Mouse (Mus musculus): ENCODE measurements around the gene Nes.

Gene Nes

DNA sequence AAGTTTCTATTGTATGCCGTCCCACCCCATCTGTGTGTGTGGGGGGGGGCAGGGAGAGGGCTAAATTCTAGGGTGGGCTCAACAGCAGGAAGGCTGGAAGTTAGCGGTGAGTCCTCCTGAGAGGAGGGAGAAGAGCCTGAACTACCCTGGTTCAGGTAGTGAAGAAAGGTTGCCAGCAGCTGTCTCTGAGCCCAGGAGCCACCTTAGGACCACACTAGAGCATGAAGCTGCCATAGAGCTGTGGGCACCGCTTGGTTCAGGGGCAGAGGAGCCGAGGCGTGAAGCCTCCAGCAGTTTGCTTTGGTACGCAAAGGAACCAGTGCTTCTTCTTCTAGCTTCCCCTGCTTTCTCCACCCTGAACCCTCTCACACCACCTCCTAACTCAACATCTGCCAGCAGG, 12.7 kb downstream of the Nes start:
- no peak for DNase-seq

DNA sequence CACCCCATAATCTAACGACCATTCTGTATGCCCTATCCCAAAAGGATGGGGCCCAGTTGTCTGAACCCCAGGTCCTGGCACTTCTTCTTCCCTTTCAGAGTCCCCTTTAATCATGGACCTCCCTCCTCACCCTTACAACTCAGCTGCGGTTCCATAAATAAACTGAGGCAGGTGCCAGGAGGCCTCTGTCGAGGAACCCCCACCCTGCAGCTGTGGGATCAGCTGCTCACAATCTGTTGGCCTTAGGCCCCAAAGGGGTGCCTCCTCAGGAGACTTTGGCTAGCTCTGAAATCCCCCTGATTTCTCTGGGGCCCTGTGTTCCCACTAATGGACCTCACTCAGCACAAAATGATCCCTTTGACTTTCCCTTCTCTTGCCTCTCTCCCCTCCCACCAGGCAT, 13.2 kb downstream of the Nes start:
- DNase-seq = no peak

DNA sequence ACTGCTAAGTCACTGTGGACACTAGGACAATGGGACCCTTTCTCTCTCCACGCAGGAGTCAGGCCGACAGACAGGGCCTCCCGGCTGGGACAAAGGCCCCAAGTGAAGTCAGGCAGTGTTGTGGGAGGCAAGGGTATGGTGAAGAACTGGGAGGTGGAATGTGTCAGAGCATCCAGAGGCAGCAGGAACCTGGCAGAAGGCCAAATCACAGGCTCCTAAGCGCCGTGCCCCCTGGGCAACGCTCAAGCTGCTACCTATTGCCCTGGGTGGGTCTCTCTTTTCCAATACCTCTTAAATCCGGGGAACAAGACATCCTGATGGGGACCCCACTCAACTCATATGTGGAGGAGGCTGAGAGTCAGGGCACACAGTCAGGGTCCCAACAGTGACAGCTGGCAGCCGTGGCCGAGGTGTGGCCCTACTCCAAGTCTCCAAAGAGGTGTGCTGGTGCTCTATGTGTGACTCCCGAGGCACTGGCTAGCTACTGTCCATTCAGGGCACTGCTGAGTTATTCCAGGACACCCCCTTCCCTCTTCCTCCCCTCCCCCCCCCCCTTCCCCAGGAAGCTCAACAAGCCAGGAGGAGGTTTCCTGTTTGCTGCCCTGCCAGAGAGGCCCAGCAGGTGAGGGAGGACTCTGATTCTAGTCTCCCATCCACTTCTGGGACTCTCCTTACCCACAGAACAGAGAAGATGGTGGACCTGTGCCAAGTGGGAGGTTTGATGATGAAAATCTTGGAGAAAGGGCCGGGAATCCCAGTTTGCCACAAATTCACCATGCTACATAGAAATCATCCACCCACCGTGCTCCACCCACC, 14.8 kb downstream of the Nes start:
- no peak for DNase-seq

DNA sequence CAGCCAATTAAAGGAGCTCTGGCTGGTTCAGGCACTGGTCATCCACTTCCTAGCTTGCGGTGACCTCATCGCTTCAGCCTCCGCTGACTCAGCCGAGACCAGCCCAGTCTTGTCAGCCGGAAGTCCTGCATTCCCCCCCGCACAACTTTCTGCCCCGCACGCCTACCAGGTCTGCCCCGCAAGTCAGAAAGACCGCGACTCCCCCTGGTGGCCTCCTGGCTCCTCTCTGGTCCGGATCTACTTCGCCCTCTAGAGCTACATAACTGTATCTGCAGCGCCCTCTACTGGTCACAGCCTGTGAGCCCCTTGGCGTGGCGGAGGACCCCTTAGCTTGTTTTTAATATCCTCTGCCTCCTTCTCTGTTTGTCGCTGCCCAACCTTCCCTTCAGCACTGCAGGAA, 16.0 kb downstream of the Nes start:
- peak; percentile 88 for DNase-seq

DNA sequence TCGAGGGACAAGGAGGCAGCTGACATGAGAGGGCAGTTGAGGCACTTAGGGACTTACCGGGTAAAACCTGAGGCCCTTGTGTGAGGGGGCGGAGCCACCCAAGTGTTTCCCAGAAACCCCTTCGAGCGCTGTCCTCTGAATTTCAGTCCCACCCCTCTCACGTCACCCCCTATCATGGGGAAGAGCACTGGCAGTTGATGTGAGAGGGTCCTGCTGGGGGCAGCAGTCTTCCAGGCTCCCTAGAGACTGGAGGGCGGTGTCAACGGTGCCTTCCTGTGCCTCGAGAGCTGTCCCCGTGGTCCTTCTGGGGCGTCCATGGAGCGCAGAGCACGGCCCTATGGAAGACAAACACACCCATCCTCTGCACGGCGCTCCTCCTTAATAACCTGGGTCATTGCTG, 16.8 kb downstream of the Nes start:
- DNase-seq = no peak

DNA sequence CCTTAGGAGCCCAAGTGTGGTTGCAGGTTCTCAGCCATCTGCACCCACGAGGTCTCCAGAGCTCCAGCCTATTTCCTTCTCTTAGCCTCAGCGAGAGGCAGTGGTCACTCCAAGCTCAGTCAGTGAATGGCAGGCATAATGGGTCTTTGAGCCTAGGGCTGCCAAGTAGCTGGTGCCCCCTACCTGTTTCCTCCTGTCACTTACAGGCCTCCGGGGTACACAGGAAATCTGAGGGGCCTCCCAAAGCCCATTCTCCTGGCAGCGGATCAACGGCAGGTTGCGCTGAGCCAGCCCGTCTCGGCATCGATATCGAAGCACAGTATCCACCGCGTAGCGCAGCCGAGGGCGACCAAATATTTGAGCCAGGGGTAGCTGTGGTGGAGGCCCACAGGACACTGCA, 17.2 kb downstream of the Nes start:
- DNase-seq = no peak

DNA sequence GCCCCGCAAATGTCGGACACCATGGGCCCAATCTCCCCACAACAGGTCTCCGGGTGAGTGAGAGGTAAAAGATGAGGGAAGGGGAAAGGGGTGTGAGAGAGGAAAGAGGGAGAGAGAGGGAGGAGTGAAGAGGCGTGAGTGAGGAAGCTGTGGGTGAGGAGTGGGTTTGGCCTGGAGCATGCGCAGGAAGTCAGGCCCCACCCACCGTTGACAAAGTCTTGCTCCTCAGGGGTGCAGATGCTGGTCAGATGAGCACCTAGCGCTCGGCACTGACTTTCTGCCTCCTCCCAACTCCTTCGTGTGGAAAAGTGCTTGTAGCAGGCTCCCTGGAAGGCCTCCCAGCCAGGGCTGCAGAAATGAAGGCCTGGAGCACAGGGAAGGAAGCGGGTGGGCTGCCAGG, 19.1 kb downstream of the Nes start:
- no peak for DNase-seq

DNA sequence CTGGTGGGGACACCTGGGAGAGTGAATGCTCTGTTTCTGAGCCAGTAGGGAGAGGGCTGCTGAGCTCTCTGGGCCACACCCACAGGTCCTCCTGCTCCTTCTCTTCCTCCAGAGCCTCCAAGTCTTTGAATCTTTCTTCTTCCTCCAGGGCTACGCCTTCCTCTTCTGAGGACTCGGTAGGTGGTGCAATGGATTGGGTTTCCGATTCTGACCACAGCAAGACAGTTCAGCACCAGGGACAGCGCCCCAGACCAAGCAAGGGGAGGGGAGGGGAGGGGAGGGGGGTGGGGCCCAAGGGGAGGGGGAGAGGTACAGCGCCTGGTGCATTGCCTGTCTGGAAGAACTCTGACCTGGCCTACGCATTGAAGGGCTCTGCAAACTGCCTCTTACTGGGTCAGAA, 22.6 kb downstream of the Nes start:
- no peak for DNase-seq

DNA sequence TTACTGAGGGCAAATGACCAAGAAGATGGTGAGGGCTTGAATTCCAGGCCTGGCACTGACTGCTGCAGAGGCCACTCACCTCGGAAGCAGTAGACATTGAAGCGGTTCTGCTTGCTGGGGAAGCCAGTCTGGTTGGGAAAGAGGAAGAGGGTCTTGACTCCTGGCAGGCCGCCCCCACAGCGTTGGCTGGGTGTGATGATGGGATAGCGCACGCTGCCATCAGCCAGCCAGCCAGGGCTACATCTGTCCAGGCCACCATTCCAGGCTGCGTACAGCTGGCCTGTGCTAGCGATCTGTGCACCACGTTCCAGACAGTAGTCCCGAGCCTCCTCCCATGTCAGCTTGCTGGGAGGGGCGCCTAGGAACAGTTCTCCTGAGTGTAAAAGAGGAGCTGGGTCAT, 24.5 kb downstream of the Nes start:
- DNase-seq = no peak

DNA sequence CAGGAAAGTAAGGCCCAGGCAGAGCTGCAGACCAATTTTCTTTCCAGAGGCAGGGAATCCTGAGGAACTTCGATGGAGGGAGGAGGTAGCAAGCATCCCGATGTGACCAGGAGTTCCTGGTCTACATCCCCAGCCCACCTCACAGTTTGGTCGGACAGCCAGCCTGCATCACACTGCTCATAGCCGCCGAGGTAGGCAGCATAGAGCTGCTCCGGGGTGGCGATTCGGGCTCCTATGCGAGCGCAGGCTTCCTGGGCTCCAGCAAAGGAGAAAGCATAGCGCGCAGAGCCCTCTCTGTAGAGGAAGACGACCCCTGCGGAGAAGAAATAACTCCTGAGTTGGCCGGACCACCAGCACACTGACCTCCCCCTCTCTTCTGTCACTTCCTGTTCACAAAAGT, 25.5 kb downstream of the Nes start:
- no peak for DNase-seq

DNA sequence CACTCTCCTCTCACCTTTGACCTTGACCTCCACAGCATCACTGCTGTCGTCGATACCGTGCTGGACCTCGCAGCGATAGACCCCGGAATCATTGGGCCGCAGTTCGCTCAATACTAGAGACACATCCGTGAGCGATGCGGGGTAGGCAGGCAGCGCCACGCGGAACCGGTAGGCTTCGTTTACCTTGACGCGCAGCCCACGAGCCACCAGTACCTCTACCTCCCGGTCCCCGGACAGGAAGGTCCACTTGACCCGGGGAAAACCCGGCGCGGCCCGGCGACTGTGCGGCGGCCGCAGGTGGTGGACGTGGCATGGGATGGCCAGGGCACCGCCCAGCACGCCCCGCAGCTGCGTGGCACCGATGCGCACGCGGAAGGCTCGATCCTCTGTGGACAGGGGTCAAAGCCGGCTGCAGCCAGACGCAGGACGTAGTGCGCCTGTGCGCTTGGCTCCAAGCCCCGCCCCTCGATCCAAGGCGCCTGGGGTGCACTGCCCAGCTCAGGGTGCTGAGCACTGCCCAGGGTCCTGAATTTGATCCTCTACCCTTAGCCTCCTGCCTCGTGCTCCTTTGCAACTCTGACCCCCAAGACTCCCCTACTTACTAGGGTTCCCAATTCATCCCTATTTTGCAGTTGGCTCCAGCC, 26.2 kb downstream of the Nes start:
- DNase-seq = no peak

DNA sequence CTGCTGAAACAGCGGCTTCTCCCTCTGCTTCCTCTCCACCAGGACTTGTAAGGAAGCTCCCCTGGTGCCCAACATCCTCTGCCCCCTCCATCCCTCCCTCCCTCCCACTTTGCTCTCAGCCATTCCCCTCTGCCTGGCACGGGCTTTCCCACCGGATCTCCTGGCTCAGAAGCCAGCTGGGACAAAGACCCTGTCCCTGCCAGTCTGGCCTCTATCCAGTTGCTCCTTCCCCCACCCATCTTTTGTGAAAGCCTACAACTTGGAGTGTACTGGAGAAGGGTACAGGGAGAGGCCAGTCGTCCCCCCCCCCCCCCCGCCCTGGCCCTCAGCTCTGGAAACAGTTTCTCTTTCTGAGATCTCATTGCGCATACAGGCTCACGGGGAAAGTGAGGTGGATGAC, 27.9 kb downstream of the Nes start:
- DNase-seq = no peak

DNA sequence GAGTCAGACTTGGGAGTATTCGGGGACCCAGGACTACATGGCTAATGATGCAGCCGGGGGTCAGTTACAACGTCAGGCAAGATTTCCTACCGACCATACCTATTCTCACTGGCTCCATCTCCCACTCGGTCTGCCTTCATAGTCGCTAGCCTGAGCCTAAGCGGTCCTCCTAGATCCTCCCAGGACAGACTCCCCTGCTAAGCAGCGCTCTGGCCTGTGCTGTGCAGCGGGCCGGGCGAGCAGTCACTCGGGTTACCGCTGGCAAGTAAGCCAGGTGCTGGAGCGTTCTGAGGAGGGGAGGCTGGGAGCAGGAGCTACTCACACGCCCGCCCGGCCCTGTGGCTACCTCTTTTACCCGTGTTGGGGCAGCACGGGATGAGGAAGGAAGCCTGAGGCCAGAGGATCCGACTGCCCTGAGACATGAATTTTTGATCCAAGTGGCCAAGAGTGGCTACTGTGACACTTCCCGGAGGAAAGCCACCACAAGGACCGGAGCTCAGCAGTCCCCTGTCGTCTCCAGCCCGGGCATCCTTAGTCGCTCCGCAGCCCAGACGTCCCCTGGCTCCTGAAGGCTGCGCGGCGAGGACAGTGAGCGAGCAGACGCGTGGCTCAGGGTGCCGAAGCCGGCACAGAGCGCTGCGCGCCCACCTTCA, 28.5 kb downstream of the Nes start:
- DNase-seq = no peak

DNA sequence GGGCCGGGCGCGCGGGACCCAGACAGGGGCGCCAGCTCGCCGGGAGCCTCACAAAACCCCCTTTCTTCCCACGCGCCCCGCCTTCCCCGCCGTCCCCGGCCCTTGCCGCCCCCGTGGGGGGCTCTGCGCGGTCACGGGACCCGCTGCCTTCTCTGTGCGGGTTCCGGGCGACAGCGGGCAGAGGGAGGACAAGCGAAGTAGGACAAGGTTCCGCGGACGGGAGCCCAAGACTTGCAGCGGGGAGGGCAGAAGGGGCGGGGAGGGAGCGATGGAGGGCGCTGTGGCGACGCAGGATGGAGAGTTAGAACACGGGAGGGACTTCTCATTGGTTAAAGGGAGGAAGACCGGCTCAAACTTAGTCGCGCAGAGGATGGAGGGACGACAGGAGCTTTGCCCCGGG, 29.3 kb downstream of the Nes start, which contains the start of gene Bcan:
Bcan (minus strand) TSS at position 50 of the 400 bp plus-strand sequence.
- no peak for DNase-seq

DNA sequence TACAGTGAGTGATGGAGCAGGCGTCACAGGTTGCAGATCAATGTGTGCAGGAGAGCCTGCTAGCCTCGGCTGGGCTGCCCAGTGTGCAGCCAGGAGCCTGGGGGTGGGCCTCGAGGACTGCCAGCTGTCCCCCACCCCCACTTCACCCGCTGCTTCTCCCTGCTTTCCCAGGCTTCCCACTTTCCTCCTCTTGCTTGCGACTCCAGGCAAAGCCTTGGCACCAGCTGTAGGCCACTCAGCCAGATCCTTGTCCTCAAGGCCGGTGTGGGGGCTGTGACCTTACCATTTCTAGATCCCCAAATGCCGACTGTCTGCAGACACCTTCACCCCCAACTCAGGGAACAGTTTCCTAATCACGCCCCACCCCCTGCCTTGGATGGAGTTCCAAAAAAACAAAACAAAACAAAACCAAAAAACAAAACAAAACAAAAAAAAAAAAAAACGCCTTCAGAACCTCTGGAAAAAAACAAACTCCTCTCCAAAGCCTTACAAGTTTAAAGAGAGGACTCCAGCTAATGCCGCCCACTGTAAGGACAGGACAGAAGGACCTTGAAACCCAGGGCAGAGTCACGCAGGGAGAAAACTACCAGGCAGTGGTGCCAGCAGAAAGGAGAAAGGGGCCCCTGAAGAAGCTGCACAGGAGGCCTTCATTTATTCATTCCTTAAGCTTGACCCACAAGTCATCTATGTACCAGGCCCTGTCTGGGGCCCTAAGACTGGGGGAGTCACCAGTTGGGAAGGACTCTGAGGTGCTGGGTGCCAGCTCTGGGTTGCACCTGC, 30.1 kb downstream of the Nes start:
- no peak for DNase-seq

DNA sequence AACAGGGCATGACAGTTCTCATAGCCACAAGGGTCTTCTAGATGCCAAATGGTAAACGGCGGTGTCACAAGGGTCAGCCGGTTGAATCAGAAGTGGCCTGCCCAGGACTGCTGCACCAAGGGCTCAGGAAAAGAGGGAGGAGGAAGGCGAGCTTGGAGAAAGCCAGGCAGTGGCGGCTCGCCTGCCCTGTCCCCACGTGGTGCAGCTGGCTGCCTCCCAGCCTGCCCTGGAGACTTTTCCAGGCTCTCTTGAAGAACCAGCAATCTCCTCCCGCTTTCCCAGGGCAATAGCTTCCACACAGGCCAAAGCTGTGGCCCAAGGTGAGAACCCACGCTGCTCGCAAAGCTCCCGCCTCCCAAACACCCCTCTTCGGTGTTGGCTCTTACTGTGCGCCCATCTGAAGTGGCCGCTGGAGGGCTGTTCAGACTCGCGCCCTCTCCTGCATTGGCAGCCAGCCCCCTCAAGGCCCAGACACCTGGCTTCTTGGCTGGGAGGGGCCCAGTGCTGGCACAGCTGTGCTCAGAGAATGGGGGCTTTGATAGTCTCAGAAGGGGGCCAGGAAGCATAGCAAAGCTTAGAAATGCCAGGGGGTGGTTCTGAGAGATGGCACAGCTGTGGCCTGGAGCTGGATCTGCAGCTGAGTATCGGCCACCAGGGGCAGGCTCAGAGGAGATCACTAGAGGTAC, 31.6 kb downstream of the Nes start:
- no peak for DNase-seq

DNA sequence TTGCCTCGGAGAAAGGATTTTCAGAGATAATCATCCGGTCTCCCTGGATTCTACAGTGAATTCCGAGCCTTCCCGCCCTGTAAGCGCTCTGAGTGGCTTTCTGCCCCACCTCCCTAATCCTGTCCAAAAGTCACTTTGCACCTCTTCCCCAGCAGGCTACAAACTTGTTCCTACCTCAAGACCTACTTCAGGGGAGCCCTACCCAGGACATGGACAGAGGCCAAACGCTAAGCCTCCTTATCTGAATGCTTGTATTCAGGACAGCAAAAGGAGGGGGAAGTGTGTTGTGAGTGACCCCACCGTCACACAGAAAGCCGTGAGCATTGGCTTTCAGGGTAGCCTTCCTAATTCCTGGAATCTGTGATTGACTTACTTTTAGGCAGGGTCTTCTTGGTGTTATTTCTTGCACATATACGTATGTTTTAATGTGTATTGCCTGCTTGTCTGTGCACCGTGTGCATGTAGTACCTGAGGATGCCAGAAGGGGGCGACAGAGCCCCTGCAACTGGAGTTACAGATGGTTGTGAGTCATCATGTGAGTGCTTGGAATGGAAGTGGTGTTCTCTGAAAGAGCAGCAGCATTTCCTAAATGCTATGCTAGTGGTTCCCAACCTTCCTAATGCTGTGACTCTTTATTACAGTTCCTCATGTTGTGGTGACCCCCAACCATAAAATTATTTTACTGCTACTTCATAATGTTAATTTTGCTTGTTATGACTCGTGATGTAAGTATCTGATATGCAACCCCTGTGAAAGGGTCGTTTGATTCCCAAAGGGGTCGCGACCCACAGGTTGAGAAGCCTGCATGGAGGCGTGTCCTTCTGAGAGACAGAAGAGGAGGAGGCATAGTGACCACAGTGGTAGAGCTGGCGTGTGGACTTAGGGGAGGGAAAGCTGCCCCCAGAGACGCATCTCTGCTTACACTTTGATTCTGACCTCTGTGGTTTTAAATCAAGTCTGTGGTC, 35.2 kb downstream of the Nes start:
- no peak for DNase-seq

DNA sequence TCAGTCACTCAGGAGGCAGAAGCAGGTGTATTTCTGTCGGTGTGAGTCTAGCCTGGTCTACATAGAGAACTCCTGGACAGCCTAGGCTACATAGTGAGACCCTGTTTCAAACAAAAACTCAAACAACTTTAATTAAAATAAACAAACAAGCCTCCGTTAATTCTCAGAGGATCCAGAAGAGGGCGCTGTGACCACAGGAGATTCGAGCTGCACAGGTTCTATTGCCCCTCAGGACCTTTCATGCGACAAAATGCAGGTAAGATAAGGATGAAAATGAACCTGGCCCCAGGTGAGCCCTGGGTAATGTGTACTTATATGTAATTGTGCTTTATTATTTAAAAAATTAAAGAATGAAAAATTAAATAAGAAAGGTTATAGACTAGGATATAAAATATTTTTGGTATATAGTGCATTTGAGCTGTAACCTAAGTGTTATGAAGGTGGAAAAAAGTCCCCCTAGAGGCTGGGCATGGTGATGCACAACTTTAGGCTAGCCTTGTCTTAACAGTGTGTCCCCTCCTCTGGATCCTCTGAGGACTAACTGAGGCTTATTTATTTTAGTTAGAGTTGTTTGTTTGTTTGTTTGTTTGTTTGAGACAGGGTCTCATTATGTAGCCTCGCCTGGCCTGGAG, 39.9 kb downstream of the Nes start:
- DNase-seq = peak; percentile 54

DNA sequence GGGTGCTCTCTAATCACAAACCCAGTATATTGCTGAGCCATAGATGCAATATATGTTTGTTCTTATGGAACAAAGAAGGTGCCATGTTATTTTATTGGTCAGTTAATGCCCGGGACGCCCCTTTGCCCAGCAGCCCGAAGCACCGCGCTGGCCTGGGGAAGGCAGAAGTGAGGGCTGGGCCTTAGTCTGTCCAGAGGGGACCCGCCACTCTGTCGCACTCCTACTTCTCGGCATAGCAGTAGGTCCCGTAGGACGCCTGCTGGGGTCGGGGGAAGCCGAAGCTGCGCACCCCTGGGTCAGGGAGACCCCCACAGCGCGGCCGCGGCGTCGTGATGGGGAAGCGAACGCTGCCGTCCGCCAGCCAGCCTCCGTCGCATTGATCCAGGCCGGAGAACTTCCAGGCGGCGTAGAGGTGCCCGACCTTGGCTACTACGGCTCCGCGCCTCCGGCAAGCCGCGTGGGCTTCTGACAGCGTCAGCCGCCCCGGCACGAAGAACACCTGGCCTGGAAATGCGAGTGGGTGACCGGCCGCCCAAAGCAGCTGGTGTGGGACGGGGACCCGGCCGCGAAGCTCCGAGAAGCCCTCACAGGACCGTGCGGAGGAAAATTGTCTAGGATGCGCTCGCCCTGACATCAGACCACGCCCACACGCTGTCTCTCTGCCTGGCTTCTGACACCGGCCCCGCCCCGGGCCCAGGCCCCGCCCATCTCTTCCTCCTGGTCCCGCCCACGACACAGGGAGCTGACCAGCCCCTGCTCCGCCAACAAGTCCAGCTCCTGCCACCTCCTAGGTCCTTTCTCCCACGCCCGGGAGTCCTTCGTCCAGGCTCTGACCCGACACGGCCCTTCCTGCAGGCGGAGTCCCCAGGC, 51.7 kb downstream of the Nes start:
- peak; percentile 95 for DNase-seq

All from cerebellum, adult 9-10 months (tissue).